Mouse (Mus musculus) CH12.LX (cell line): Measurements from ENCODE around the gene Aym1. TPM values are rescaled to one million over a fixed set of nuclear protein-coding genes. Genes with fewer than 3 reads are reported as not detected.

ENCODE experiments used
- DNase-seq: peaks from one replicate; pipeline ENCODE4 v3.0.0-alpha.2; 2013; ENCODE audit errors: extremely low read depth
- H3K27ac ChIP-seq: 2 replicates; pipeline ENCODE4 v1.5.1; 2012; ENCODE audit warnings: low read depth, mild to moderate bottlenecking, control low read depth, moderate library complexity; ENCODE audit not compliant: insufficient read depth
- H3K27me3 ChIP-seq: replicated peaks from 2 replicates; pipeline ENCODE3; 2012; ENCODE audit warnings: inconsistent platforms
- H3K36me3 ChIP-seq, 2 experiments: replicated peaks in 1 of 2; 2 replicates each; pipeline versions ENCODE3 to v1.6.1; 2012; ENCODE audit warnings: inconsistent platforms in 1 of 2, low read length in 1 of 2, mild to moderate bottlenecking in 1 of 2, mixed read lengths in 1 of 2, moderate library complexity in 1 of 2; ENCODE audit not compliant: control insufficient read depth in 1 of 2, insufficient read depth in 1 of 2
- H3K4me1 ChIP-seq, 2 experiments: 2 replicates each; pipeline ENCODE4 v1.6.1; 2012; ENCODE audit warnings: inconsistent platforms in 1 of 2, moderate library complexity in 1 of 2; ENCODE audit not compliant: insufficient read depth in 2 of 2, control insufficient read depth in 1 of 2
- H3K4me2 ChIP-seq: 2 replicates; pipeline ENCODE4 v1.6.1; 2012; ENCODE audit warnings: low read depth, mild to moderate bottlenecking, control low read depth; ENCODE audit not compliant: poor library complexity, insufficient read depth, severe bottlenecking
- H3K4me3 ChIP-seq, 3 experiments: fragments of 150-350 bp in 1 of 3; sonication (generic) in 1 of 3; replicated peaks in 1 of 3; 2 replicates each; pipeline versions ENCODE3 to v1.5.1; 2011 to 2012; ENCODE audit warnings: low read depth in 2 of 3, low read length in 2 of 3, mild to moderate bottlenecking in 2 of 3, moderate library complexity in 2 of 3, control low read depth in 1 of 3, improper control_type of control experiment in 1 of 3, inconsistent platforms in 1 of 3, mixed read lengths in 1 of 3; ENCODE audit not compliant: poor library complexity in 1 of 3
- H3K79me2 ChIP-seq: replicated peaks from 2 replicates; pipeline ENCODE4 v1.6.1; 2012; ENCODE audit warnings: mild to moderate bottlenecking, moderate library complexity; ENCODE audit not compliant: control insufficient read depth, poor library complexity, insufficient read depth, severe bottlenecking; ENCODE audit errors: extremely low read depth
- H3K9ac ChIP-seq: 2 replicates; pipeline ENCODE4 v1.6.1; 2012; ENCODE audit warnings: low read depth, mild to moderate bottlenecking, control low read depth, moderate library complexity; ENCODE audit not compliant: insufficient read depth
- H3K9me3 ChIP-seq: replicated peaks from 2 replicates; pipeline ENCODE3; 2012; ENCODE audit warnings: low read length, inconsistent platforms, mixed read lengths
- BHLHE40 ChIP-seq: IDR thresholded peaks from 2 replicates; pipeline ENCODE4 v1.6.1; 2011; ENCODE audit warnings: mild to moderate bottlenecking, low read depth, low read length, improper control_type of control experiment
- CHD1 ChIP-seq: IDR thresholded peaks from 2 replicates; pipeline ENCODE4 v1.6.1; 2012; ENCODE audit warnings: low read depth, low read length, improper control_type of control experiment, inconsistent platforms
- CHD2 ChIP-seq: IDR thresholded peaks from 2 replicates; pipeline ENCODE4 v1.6.1; 2011; ENCODE audit warnings: low read length, improper control_type of control experiment
- E2F4 ChIP-seq: IDR thresholded peaks from 2 replicates; pipeline ENCODE4 v1.6.1; 2011; ENCODE audit warnings: low read depth, low read length, improper control_type of control experiment; ENCODE audit not compliant: insufficient replicate concordance
- EP300 ChIP-seq: IDR thresholded peaks from 2 replicates; pipeline ENCODE4 v1.6.1; 2011; ENCODE audit warnings: low read length, improper control_type of control experiment
- GABPA ChIP-seq: IDR thresholded peaks from 2 replicates; pipeline ENCODE4 v1.6.1; 2012; ENCODE audit warnings: low read depth, low read length, improper control_type of control experiment, inconsistent platforms; ENCODE audit not compliant: insufficient replicate concordance
- JUN ChIP-seq: IDR thresholded peaks from 2 replicates; pipeline ENCODE4 v1.6.1; 2011; ENCODE audit warnings: low read depth, mild to moderate bottlenecking, low read length, improper control_type of control experiment, moderate library complexity; ENCODE audit not compliant: insufficient read depth
- JUND ChIP-seq: conservative IDR thresholded peaks from 2 replicates; pipeline ENCODE4 v1.6.1; 2011; ENCODE audit warnings: low read depth, low read length, improper control_type of control experiment
- MAFK ChIP-seq: IDR thresholded peaks from 2 replicates; pipeline ENCODE4 v1.6.1; 2011; ENCODE audit warnings: low read length, improper control_type of control experiment; ENCODE audit not compliant: insufficient replicate concordance
- MAX ChIP-seq: IDR thresholded peaks from 2 replicates; pipeline ENCODE4 v1.6.1; 2011; ENCODE audit warnings: low read length, improper control_type of control experiment
- MAZ ChIP-seq: IDR thresholded peaks from 2 replicates; pipeline ENCODE4 v1.6.1; 2012; ENCODE audit warnings: low read depth, mild to moderate bottlenecking, inconsistent platforms, low read length, improper control_type of control experiment, moderate library complexity
- MEF2A ChIP-seq: IDR thresholded peaks from 2 replicates; pipeline ENCODE4 v1.6.1; 2014; ENCODE audit warnings: low read depth, mild to moderate bottlenecking, inconsistent platforms, low read length, improper control_type of control experiment, borderline replicate concordance
- MXI1 ChIP-seq: IDR thresholded peaks from 2 replicates; pipeline ENCODE4 v1.6.1; 2011; ENCODE audit warnings: mild to moderate bottlenecking, low read depth, low read length, improper control_type of control experiment
- MYC ChIP-seq: IDR thresholded peaks from 2 replicates; pipeline ENCODE4 v1.6.1; 2011; ENCODE audit warnings: low read depth, mild to moderate bottlenecking, improper control_type of control experiment, low read length
- NELFE ChIP-seq: IDR thresholded peaks from 2 replicates; pipeline ENCODE4 v1.6.1; 2011; ENCODE audit warnings: low read depth, low read length, improper control_type of control experiment
- POLR2A ChIP-seq: IDR thresholded peaks from 2 replicates; pipeline ENCODE4 v1.6.1; 2011; ENCODE audit warnings: low read depth, mild to moderate bottlenecking, improper control_type of control experiment, low read length
- POLR2AphosphoS2 ChIP-seq: IDR thresholded peaks from 2 replicates; pipeline ENCODE4 v1.6.1; 2011; ENCODE audit warnings: low read depth, low read length, improper control_type of control experiment
- RAD21 ChIP-seq: IDR thresholded peaks from 2 replicates; pipeline ENCODE4 v1.6.1; 2011; ENCODE audit warnings: low read depth, mild to moderate bottlenecking, low read length, improper control_type of control experiment, moderate library complexity
- RCOR1 ChIP-seq: conservative IDR thresholded peaks from 2 replicates; pipeline ENCODE4 v1.6.1; 2012; ENCODE audit warnings: low read depth, mild to moderate bottlenecking, inconsistent platforms, low read length, improper control_type of control experiment
- TCF12 ChIP-seq: IDR thresholded peaks from 2 replicates; pipeline ENCODE4 v1.6.1; 2014; ENCODE audit warnings: low read depth, mild to moderate bottlenecking, inconsistent platforms, low read length, improper control_type of control experiment
- ZC3H11A ChIP-seq: IDR thresholded peaks from 2 replicates; pipeline ENCODE4 v1.6.1; 2012; ENCODE audit warnings: low read depth, mild to moderate bottlenecking, inconsistent platforms, low read length, improper control_type of control experiment
- ZMIZ1 ChIP-seq: IDR thresholded peaks from 2 replicates; pipeline ENCODE4 v1.6.1; 2012; ENCODE audit warnings: low read depth, mild to moderate bottlenecking, inconsistent platforms, low read length, improper control_type of control experiment
- ZNF384 ChIP-seq: IDR thresholded peaks from 2 replicates; pipeline ENCODE4 v1.6.1; 2012; ENCODE audit warnings: low read depth, low read length, improper control_type of control experiment, inconsistent platforms
- dilution Hi-C: fragments of 300-500 bp; cut with MboI; formaldehyde crosslinking; loops from 2 replicates; pipeline ENCODE4 v1.14.3; 2020; ENCODE audit warnings: low sequenced_read_pairs; ENCODE audit not compliant: extremely low pct_unique_long_range_greater_than_20kb, extremely low pct_ligation_motif_present
- in situ Hi-C: fragments of 300-500 bp; cut with MboI; formaldehyde crosslinking; loops from 3 replicates; pipeline ENCODE4 v1.14.3; 2019; ENCODE audit warnings: low sequenced_read_pairs, low pct_ligation_motif_present, low pct_unique_long_range_greater_than_20kb, mixed read lengths
- polyA plus RNA-seq: library from polyadenylated mRNA; unstranded; fragments of >175 nt; gene quantifications from 2 replicates; pipeline ENCODE4 v1.2.1, GENCODE M21; 2012; ENCODE audit warnings: low read depth; ENCODE audit not compliant: insufficient read length
- total RNA-seq, 2 experiments: library from RNA; depleted of rRNA; stranded (reverse); fragments of 300-350 nt in 1 of 2; fragments of >200 nt in 1 of 2; gene quantifications; 2 replicates each; pipeline ENCODE4 v1.2.3; 2012 to 2014

Aym1 gene
- total and polyA plus RNA-seq, 3 experiments: not detected

GRCm38 (mm10) chr5:113380553-113380952, 23.5 kb downstream of the Aym1 start:
- no peak overlapping the region for H3K4me3 ChIP-seq
- H3K79me2 ChIP-seq: no peaks in the 10 kb centered on the region
- no peak overlapping the region for H3K4me2 ChIP-seq
- H3K27me3 ChIP-seq: peaks cover 26% of the 10 kb centered on the region
- H3K27ac ChIP-seq: no peak overlapping the region
- dilution Hi-C loops: no loop called here
- H3K36me3 ChIP-seq: no peaks in the 10 kb centered on the region
- TF ChIP-seq MAX: no peak
- no peak for TF ChIP-seq JUND
- TF ChIP-seq GABPA: no peak
- TF ChIP-seq ZNF384: no peak
- TF ChIP-seq RCOR1: no peak
- no peak for TF ChIP-seq CHD2
- no peak for TF ChIP-seq RAD21
- TF ChIP-seq POLR2AphosphoS2: no peak
- no peak for TF ChIP-seq ZC3H11A
- in situ Hi-C loops: no loop called here
- no peaks in the 10 kb centered on the region for H3K4me1 ChIP-seq
- DNase-seq: no peak
- H3K9ac ChIP-seq: no peak overlapping the region
- peaks cover 6% of the 10 kb centered on the region for H3K9me3 ChIP-seq

GRCm38 (mm10) chr5:113382580-113382979, 25.5 kb downstream of the Aym1 start:
- H3K79me2 ChIP-seq: no peaks in the 10 kb centered on the region
- H3K9me3 ChIP-seq: peaks cover 6% of the 10 kb centered on the region
- no peaks in the 10 kb centered on the region for H3K36me3 ChIP-seq
- dilution Hi-C loops: no loop called here
- no peak for DNase-seq
- TF ChIP-seq POLR2AphosphoS2 (no peak), BHLHE40 (no peak), TCF12 (no peak), CHD1 (no peak), EP300 (no peak), MEF2A (no peak), MAZ (no peak)
- no peak overlapping the region for H3K4me3 ChIP-seq
- in situ Hi-C loops: no loop called here
- no peaks in the 10 kb centered on the region for H3K4me1 ChIP-seq
- no peak overlapping the region for H3K4me2 ChIP-seq
- no peak overlapping the region for H3K27ac ChIP-seq
- H3K27me3 ChIP-seq: peaks cover 26% of the 10 kb centered on the region
- H3K9ac ChIP-seq: no peak overlapping the region

GRCm38 (mm10) chr5:113393766-113394165, 36.7 kb downstream of the Aym1 start:
- H3K9me3 ChIP-seq: peaks cover 5% of the 10 kb centered on the region
- dilution Hi-C loops: no loop called here
- no peak overlapping the region for H3K27ac ChIP-seq
- no peak overlapping the region for H3K4me2 ChIP-seq
- peaks cover 46% of the 10 kb centered on the region for H3K27me3 ChIP-seq
- TF ChIP-seq MAFK: no peak
- no peak for TF ChIP-seq ZC3H11A
- no peak for TF ChIP-seq GABPA
- TF ChIP-seq E2F4: no peak
- TF ChIP-seq NELFE: no peak
- no peak for TF ChIP-seq JUN
- TF ChIP-seq POLR2A: no peak
- TF ChIP-seq MYC: no peak
- TF ChIP-seq MAZ: no peak
- no peak for TF ChIP-seq TCF12
- TF ChIP-seq POLR2AphosphoS2: no peak
- TF ChIP-seq MXI1: no peak
- TF ChIP-seq ZMIZ1: no peak
- H3K9ac ChIP-seq: no peak overlapping the region
- no peaks in the 10 kb centered on the region for H3K79me2 ChIP-seq
- peak; percentile 26 for DNase-seq
- in situ Hi-C loops: no loop called here
- H3K4me1 ChIP-seq: peaks cover 0 to 6% of the 10 kb centered on the region in 2 experiments; a peak in 1 of 4 replicates
- H3K36me3 ChIP-seq: no peaks in the 10 kb centered on the region
- no peak overlapping the region for H3K4me3 ChIP-seq
